Mouse (Mus musculus): ENCODE data around the gene Cnot6. TPM values are rescaled to one million over a fixed set of nuclear protein-coding genes. Genes with fewer than 3 reads are reported as not detected.
A peak's percentile ranks its signal among the peaks of the same experiment; 100 is the strongest.

The Cnot6 gene
- polyA plus RNA-seq, 1 experiment from 2014 or later = 76.0 TPM

DNA sequence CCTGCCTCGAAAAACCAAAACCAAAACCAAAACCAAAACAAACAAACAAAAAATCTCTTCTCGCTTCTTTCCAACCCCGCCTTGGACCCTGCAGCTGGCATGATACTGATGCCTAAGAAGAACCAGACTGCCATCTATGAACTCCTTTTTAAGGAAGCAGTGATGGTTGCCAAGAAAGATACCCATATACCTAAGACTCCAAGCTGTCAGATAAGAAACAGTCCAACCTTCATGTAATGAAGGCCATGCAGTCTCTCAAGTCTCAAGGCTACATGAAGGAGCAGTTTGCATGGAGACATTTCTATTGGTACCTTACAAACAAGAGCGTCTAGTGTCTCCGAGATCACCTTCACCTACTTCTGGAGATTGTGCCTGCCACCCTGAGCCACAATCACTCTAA is 14.7 kb downstream of the Cnot6 start:
- Histone ChIP-seq H3K36me3 (ENCODE audit: insufficient read depth) (peaks cover 80% of the 10 kb centered on the region), H3K4me2 (no peak overlapping the region), H3K4me3 (ENCODE audit: low read depth, low read length) (no peak overlapping the region), H3K9me3 (ENCODE audit: low read depth, low read length) (no peaks in the 10 kb centered on the region), H3K27me3 (ENCODE audit: insufficient read depth, low read length) (no peaks in the 10 kb centered on the region), H3K9ac (no peak overlapping the region), H3K27ac (ENCODE audit: low read depth) (no peak overlapping the region), H3K4me1 (ENCODE audit: insufficient read depth) (no peaks in the 10 kb centered on the region)
- no peak for TF ChIP-seq CTCF (IDR thresholded peaks at IDR 0.05; ENCODE audit: low read depth)
- ATAC-seq (ENCODE audit: insufficient read depth) (no peak), DNase-seq (no peak)
- 89% methylated on average over 5 of the region's 5 CpGs for WGBS

DNA sequence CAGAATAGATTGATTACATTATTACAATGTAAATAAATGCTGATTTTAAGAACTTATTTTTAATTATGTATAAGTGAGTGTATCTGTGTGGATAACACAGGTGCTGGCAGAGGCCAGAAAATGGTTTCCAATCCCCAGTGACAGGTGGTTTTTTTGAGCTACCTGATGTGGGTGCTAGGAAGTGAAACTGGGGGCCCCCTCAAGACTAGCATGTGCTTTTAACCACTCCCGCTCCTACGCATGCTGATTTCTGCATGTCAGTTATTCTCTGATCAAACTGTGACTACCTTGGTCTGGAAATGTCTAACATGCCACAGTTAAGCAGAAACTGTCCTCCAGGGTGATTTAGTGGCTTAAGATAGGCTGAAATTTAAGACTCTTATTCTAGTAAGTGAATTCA is 16.1 kb downstream of the Cnot6 start:
- no peak overlapping the region for H3K4me2 ChIP-seq

DNA sequence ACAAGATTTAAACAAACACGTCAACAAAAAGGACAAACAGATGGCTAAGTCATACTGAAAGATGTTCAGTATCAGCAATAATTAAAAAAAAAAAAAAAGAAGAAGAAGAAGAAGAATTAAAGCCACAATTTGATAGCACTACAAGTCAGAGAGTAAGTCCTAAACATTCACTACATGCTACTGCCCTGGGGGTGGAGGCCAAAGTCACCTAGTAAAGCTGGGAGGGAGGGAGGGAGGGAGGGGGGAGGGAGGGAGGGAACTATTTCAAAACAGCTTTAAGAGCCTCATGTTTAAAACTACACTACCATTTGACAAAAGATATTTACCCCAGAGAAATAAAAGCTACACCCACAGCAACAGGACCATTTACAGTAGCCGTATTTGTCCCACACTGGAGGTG is 16.8 kb downstream of the Cnot6 start:
- ATAC-seq (ENCODE audit: insufficient read depth) (no peak), DNase-seq (no peak)
- H3K4me3 ChIP-seq (ENCODE audit: low read depth, low read length) = no peak overlapping the region
- H3K27ac ChIP-seq (ENCODE audit: low read depth) = no peak overlapping the region
- no peaks in the 10 kb centered on the region for H3K4me1 ChIP-seq (ENCODE audit: insufficient read depth)
- H3K9ac ChIP-seq = no peak overlapping the region
- no peaks in the 10 kb centered on the region for H3K9me3 ChIP-seq (ENCODE audit: low read depth, low read length)
- WGBS = 87% methylated on average over 2 of the region's 2 CpGs
- peaks cover 78% of the 10 kb centered on the region for H3K36me3 ChIP-seq (ENCODE audit: insufficient read depth)
- TF ChIP-seq CTCF (IDR thresholded peaks at IDR 0.05; ENCODE audit: low read depth) = no peak
- H3K4me2 ChIP-seq = no peak overlapping the region
- no peaks in the 10 kb centered on the region for H3K27me3 ChIP-seq (ENCODE audit: insufficient read depth, low read length)

More for the DNA sequence above, 16.1 kb downstream of the Cnot6 start:
- Histone ChIP-seq H3K4me1 (ENCODE audit: insufficient read depth) (no peaks in the 10 kb centered on the region), H3K36me3 (ENCODE audit: insufficient read depth) (peaks cover 81% of the 10 kb centered on the region), H3K9ac (no peak overlapping the region), H3K27me3 (ENCODE audit: insufficient read depth, low read length) (no peaks in the 10 kb centered on the region), H3K4me3 (ENCODE audit: low read depth, low read length) (no peak overlapping the region), H3K9me3 (ENCODE audit: low read depth, low read length) (no peaks in the 10 kb centered on the region), H3K27ac (ENCODE audit: low read depth) (no peak overlapping the region)
- TF ChIP-seq CTCF (IDR thresholded peaks at IDR 0.05; ENCODE audit: low read depth) = no peak
- DNase-seq = no peak
- ATAC-seq (ENCODE audit: insufficient read depth) = no peak
- 94% methylated on average over 2 of the region's 2 CpGs for WGBS

DNA sequence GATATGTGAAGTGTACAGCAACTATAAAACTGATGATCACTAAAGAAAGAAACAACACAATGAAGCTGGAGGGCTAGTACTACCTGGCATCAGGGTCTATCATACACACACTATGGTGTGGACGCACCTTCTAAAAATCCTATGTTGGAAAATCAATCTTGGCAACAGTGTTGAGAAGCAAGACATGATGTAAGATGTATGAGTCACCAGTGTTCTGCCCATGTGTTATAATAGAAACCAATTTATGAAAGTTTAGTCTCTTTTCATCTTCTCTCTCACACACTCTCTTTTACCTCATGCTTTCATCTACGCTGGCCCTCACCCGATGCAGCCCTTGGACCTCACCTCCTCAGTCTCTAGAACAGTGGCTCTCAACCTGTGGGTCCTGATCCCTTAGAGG is 17.5 kb downstream of the Cnot6 start:
- no peaks in the 10 kb centered on the region for H3K4me1 ChIP-seq (ENCODE audit: insufficient read depth)
- no peaks in the 10 kb centered on the region for H3K9me3 ChIP-seq (ENCODE audit: low read depth, low read length)
- no peak overlapping the region for H3K9ac ChIP-seq
- H3K4me3 ChIP-seq (ENCODE audit: low read depth, low read length) = no peak overlapping the region
- no peaks in the 10 kb centered on the region for H3K27me3 ChIP-seq (ENCODE audit: insufficient read depth, low read length)
- H3K4me2 ChIP-seq = no peak overlapping the region
- WGBS = 88% methylated on average over 3 of the region's 3 CpGs
- DNase-seq = no peak
- no peak for ATAC-seq (ENCODE audit: insufficient read depth)
- no peak for TF ChIP-seq CTCF (IDR thresholded peaks at IDR 0.05; ENCODE audit: low read depth)
- H3K27ac ChIP-seq (ENCODE audit: low read depth) = no peak overlapping the region
- peaks cover 77% of the 10 kb centered on the region for H3K36me3 ChIP-seq (ENCODE audit: insufficient read depth)

DNA sequence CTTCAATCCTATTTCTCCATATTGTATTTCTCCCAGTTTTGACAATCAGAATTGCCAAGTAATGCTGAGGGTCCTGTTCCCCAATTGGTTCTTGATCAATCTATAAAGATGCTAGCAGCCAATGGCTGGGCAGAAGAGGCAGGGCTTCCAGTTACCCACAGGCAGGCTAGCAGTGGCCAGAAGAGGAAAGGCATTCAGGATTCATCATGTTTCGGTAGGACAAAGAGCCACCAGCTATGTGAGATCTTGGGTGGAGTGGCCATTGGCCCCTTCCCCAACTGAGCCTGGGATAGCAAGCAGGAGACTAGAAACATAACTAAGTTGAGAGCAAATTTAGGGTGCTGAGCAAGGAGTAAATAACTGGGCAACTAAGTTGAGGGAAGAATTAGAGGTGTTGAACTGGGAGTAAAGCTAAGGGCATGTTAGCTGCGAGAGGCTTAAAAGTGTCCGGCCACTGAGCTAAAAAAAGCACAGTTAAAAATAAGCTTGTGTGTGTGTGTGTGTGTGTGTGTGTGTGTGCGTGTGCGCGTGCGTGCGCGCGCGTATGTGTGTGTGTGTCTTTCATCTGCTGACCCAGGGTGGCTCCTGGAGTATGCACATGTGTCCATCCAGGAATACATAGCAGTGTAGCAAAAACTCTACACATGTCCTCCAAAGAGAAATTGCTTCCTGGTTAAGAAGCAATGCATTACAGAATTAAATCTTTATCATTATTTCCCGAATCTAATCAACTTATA is 28.1 kb downstream of the Cnot6 start:
- Histone ChIP-seq H3K4me2 (no peak overlapping the region), H3K27ac (ENCODE audit: low read depth) (no peak overlapping the region), H3K27me3 (ENCODE audit: insufficient read depth, low read length) (no peaks in the 10 kb centered on the region), H3K4me1 (ENCODE audit: insufficient read depth) (no peaks in the 10 kb centered on the region), H3K9me3 (ENCODE audit: low read depth, low read length) (no peaks in the 10 kb centered on the region), H3K36me3 (ENCODE audit: insufficient read depth) (peaks cover 88% of the 10 kb centered on the region), H3K9ac (no peak overlapping the region), H3K4me3 (ENCODE audit: low read depth, low read length) (no peak overlapping the region)
- 92% methylated on average over 12 of the region's 12 CpGs for WGBS
- DNase-seq (no peak), ATAC-seq (ENCODE audit: insufficient read depth) (no peak)
- no peak for TF ChIP-seq CTCF (IDR thresholded peaks at IDR 0.05; ENCODE audit: low read depth)

DNA sequence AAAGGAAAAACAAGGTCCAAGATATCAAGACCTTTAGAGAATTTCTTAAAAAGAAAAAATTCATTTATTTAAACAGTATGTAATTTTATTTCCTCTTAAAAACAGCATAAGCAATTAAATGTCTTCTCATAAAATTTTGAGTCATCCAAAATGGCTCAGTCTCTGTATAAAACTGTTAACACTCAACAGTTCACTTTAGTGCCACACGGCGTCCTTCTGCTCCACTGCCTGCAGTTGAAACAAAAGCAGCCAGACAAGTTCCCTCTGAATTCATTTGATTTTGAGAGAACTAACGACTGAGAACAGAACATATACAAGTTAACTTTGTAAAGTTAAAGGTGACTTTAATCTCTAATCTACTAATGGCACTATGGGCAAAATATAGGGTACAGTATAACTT is 39.1 kb downstream of the Cnot6 start:
- Histone ChIP-seq H3K27ac (ENCODE audit: low read depth) (no peak overlapping the region), H3K4me3 (ENCODE audit: low read depth, low read length) (no peak overlapping the region), H3K9me3 (ENCODE audit: low read depth, low read length) (no peaks in the 10 kb centered on the region), H3K4me2 (no peak overlapping the region), H3K9ac (no peak overlapping the region), H3K36me3 (ENCODE audit: insufficient read depth) (peaks cover 76% of the 10 kb centered on the region), H3K4me1 (ENCODE audit: insufficient read depth) (no peaks in the 10 kb centered on the region), H3K27me3 (ENCODE audit: insufficient read depth, low read length) (no peaks in the 10 kb centered on the region)
- no peak for ATAC-seq (ENCODE audit: insufficient read depth)
- 82% methylated on average over 3 of the region's 3 CpGs for WGBS
- DNase-seq = no peak
- no peak for TF ChIP-seq CTCF (IDR thresholded peaks at IDR 0.05; ENCODE audit: low read depth)

DNA sequence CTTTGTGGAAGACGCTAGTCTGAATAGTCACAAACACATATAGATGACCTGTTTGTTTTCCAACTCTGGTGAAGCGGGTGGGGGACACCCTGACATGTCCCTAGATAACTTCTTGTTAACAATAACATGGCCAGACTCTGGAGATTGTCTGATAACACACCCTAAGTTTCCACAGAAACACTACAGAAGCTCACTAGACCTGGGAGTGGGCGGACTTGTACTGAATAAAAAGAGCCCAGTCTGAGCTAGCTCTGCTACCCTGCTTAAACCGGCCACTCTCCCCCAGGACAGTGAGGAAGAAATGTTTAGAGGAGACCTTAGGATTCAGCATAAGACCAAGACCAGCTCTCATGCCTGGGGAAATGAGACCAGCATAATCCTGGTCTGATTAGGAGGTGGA is 47.1 kb downstream of the Cnot6 start:
- H3K4me3 ChIP-seq (ENCODE audit: low read depth, low read length) = no peak overlapping the region
- no peaks in the 10 kb centered on the region for H3K27me3 ChIP-seq (ENCODE audit: insufficient read depth, low read length)
- H3K27ac ChIP-seq (ENCODE audit: low read depth) = no peak overlapping the region
- WGBS = 68% methylated on average over 4 of the region's 4 CpGs
- no peak overlapping the region for H3K4me2 ChIP-seq
- 0 out of 2 replicates have a peak, but pooled peaks have one; percentile 40 for ATAC-seq (ENCODE audit: insufficient read depth)
- no peak overlapping the region for H3K9ac ChIP-seq
- peaks cover 14% of the 10 kb centered on the region for H3K36me3 ChIP-seq (ENCODE audit: insufficient read depth)
- no peaks in the 10 kb centered on the region for H3K4me1 ChIP-seq (ENCODE audit: insufficient read depth)
- TF ChIP-seq CTCF (IDR thresholded peaks at IDR 0.05; ENCODE audit: low read depth) = no peak
- H3K9me3 ChIP-seq (ENCODE audit: low read depth, low read length) = no peaks in the 10 kb centered on the region
- no peak for DNase-seq

All from lung, embryonic 14.5 days (tissue).